In the genomic region with DNA sequence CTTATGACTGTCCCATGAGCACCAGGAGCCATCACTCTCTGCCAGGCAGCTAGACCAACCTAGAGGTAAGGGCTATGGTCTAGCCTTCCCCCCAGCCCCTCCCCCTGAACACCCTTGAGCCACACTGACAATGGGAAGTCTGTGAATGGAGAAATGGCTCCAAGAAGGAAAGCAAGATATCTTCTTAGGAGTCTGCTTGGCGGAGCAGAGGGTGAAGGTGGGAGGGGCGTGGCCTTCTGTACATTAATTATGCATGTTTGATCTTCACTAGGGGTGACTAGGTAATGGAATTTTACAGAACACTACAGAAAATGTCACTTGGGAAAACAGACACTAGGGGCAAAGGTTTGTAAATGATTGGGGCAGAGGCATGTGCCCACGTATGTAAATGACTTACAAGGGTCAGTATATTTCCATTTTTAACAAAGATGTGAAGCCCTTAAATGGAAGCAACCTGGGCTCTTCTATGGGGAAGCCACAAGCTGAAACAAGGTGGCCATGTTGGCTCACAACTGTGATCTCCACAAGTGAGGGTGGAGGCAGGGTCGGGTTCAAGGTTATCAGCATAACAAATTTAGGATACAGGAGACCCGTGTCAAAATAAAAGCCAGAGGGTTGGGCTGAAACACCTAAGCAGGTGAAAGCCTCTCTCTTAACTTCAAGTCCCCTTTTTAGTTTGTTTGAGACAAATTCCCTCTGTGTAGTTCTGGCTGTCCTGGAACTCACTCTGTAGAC, we compare ENCODE assay signal across 32 mouse cellular contexts. TPM values are rescaled to one million over a fixed set of nuclear protein-coding genes. Genes with fewer than 3 reads are reported as not detected.
DNase-seq lines count a peak whose midpoint lies in the region; ATAC-seq lines count a peak whose summit lies in the region.
"Had no signal": no experiment of that assay in that cellular context is flagged by ENCODE, and none has a peak within 500 bp of the region (broad histone marks: within the 10 kb centered on the region; RNA-seq: fewer than 3 reads in every experiment).

No protein-coding gene starts in this region.

- 71% methylated on average over 5 of the region's 5 CpGs for WGBS in midbrain, embryonic 10.5 days
- WGBS in midbrain, embryonic 16.5 days: 67% methylated on average over 5 of the region's 5 CpGs
- 65% methylated on average over 5 of the region's 5 CpGs for WGBS in intestine, embryonic 16.5 days

- H3K27me3 ChIP-seq in midbrain, embryonic 10.5 days (ENCODE audit: low read depth, poor library complexity, severe bottlenecking): peaks cover 19% of the 10 kb centered on the region
- no peaks in the 10 kb centered on the region for H3K27me3 ChIP-seq in midbrain, embryonic 16.5 days (ENCODE audit: control insufficient read depth, insufficient read depth, low read depth, low read length)
- no peaks in the 10 kb centered on the region; the same call in 1 of the 2 replicates for H3K27me3 ChIP-seq in intestine, embryonic 16.5 days (replicated peaks; ENCODE audit: control insufficient read depth, insufficient read depth, low read length)
- H3K27me3 ChIP-seq: embryonic facial prominence, embryonic 13.5 days; forebrain, embryonic 15.5 days had no signal

- no peak overlapping the region for H3K4me2 ChIP-seq in midbrain, embryonic 16.5 days (ENCODE audit: low read length)
- no peak overlapping the region for H3K4me2 ChIP-seq in intestine, embryonic 16.5 days (ENCODE audit: low read depth, low read length)
- H3K4me2 ChIP-seq: embryonic facial prominence, embryonic 13.5 days; forebrain, embryonic 12.5 days; forebrain, embryonic 15.5 days; heart, embryonic 13.5 days; hindbrain, embryonic 14.5 days had no signal

- intact Hi-C loops in left cerebral cortex, postnatal 10 days (cut with DNase I): no loop called here

- no peak overlapping the region for H3K4me3 ChIP-seq in midbrain, embryonic 10.5 days
- H3K4me3 ChIP-seq in midbrain, embryonic 16.5 days (ENCODE audit: low read depth, low read length): no peak overlapping the region
- no peak overlapping the region for H3K4me3 ChIP-seq in intestine, embryonic 16.5 days (ENCODE audit: low read length)
- H3K4me3 ChIP-seq: embryonic facial prominence, embryonic 10.5 days; embryonic facial prominence, embryonic 13.5 days; erythroblast, embryonic 14.5 days; forebrain, embryonic 12.5 days; forebrain, embryonic 15.5 days; heart, adult 2 months; heart, embryonic 10.5 days; heart, embryonic 13.5 days had no signal

- H3K9me3 ChIP-seq in midbrain, embryonic 10.5 days (replicated peaks): no peaks in the 10 kb centered on the region
- no peaks in the 10 kb centered on the region for H3K9me3 ChIP-seq in midbrain, embryonic 16.5 days (replicated peaks; ENCODE audit: control insufficient read depth, low read length, poor library complexity, severe bottlenecking)
- H3K9me3 ChIP-seq in intestine, embryonic 16.5 days (ENCODE audit: control insufficient read depth, low read length): no peaks in the 10 kb centered on the region
- H3K9me3 ChIP-seq: embryonic facial prominence, embryonic 10.5 days; embryonic facial prominence, embryonic 13.5 days; forebrain, embryonic 12.5 days; forebrain, embryonic 15.5 days; heart, embryonic 10.5 days; heart, embryonic 13.5 days had no signal

- H3K27ac ChIP-seq in midbrain, embryonic 10.5 days (replicated peaks): peak overlapping the region; percentile 63; the same call in 1 of the 2 replicates
- no peak overlapping the region for H3K27ac ChIP-seq in midbrain, embryonic 16.5 days (ENCODE audit: low read length)
- no peak overlapping the region for H3K27ac ChIP-seq in intestine, embryonic 16.5 days (ENCODE audit: low read length)
- H3K27ac ChIP-seq: embryonic facial prominence, embryonic 13.5 days; forebrain, embryonic 15.5 days; heart, adult 2 months; heart, embryonic 10.5 days; heart, embryonic 13.5 days; hindbrain, embryonic 14.5 days; hindbrain, postnatal 0 days had no signal

- no peak overlapping the region for H3K9ac ChIP-seq in midbrain, embryonic 16.5 days (ENCODE audit: low read depth, low read length)
- no peak overlapping the region for H3K9ac ChIP-seq in intestine, embryonic 16.5 days (ENCODE audit: low read depth, low read length)
- H3K9ac ChIP-seq: forebrain, embryonic 12.5 days; forebrain, embryonic 15.5 days; heart, embryonic 13.5 days; hindbrain, embryonic 14.5 days had no signal

- no peak for ATAC-seq in midbrain, embryonic 16.5 days
- no peak for ATAC-seq in intestine, embryonic 16.5 days
- ATAC-seq: CD4-positive, CD25-positive, alpha-beta regulatory T cell, adult 4 months; forebrain, embryonic 15.5 days; hindbrain, postnatal 0 days; inflammation-experienced regulatory T-cells, adult 6 months had no signal

- peaks cover 27% of the 10 kb centered on the region for H3K4me1 ChIP-seq in midbrain, embryonic 10.5 days
- H3K4me1 ChIP-seq in midbrain, embryonic 16.5 days (ENCODE audit: control insufficient read depth, insufficient read depth, low read length): peaks cover 2% of the 10 kb centered on the region; the same call in 1 of the 2 replicates
- H3K4me1 ChIP-seq in intestine, embryonic 16.5 days (ENCODE audit: control insufficient read depth, insufficient read depth, low read length): no peaks in the 10 kb centered on the region
- H3K4me1 ChIP-seq: heart, embryonic 13.5 days had no signal

- no peaks in the 10 kb centered on the region for H3K36me3 ChIP-seq in midbrain, embryonic 10.5 days
- no peaks in the 10 kb centered on the region for H3K36me3 ChIP-seq in midbrain, embryonic 16.5 days (ENCODE audit: control insufficient read depth, insufficient read depth, low read length)
- H3K36me3 ChIP-seq in intestine, embryonic 16.5 days (ENCODE audit: control insufficient read depth, insufficient read depth, low read length): no peaks in the 10 kb centered on the region
- H3K36me3 ChIP-seq: embryonic facial prominence, embryonic 10.5 days; embryonic facial prominence, embryonic 13.5 days; forebrain, embryonic 12.5 days; forebrain, embryonic 15.5 days; heart, embryonic 10.5 days; heart, embryonic 13.5 days had no signal

- no peak for DNase-seq in midbrain, embryonic 10.5 days (ENCODE audit: low spot score)
- DNase-seq in ES-CJ7 (ENCODE audit: low read depth, low spot score) (peak; percentile 76), ZHBTc4 (ENCODE audit: low read depth, low spot score) (peak; percentile 75)
- no peak for DNase-seq in left cerebral cortex, postnatal 10 days (ENCODE audit: extremely low spot score in 1 of 2, low spot score in 2 of 2)
- DNase-seq: adrenal gland, adult 2 months; adrenal gland, postnatal 14 days; cerebellum, adult 11 months; cerebellum, adult 2 months; cerebellum, adult 9-11 months; cerebellum, postnatal 36 days; embryo, embryonic 11 days; gastrocnemius, postnatal 10 days; gastrocnemius, postnatal 36 days; heart, adult 2 months; heart, postnatal 14 days; heart, postnatal 4 days had no signal

RNA-seq across cellular contexts. Expression of a gene that starts 11.4 kb away (rescaled TPM):
- 9.5 and 10.8 TPM in 2 replicates for polyA plus RNA-seq in midbrain, embryonic 10.5 days (2016; fragmentation: Nextera tagmentation; extraction: Ambion mirVana)
- polyA plus RNA-seq in midbrain, embryonic 16.5 days (2015; fragmentation: Nextera tagmentation; extraction: Ambion mirVana): 5.4 and 5.8 TPM in 2 replicates
- total RNA-seq in left cerebral cortex, postnatal 10 days (2021): 1 to 10 TPM; 2.2 to 2.4 TPM
- polyA plus RNA-seq in intestine, embryonic 16.5 days (2015; fragmentation: Nextera tagmentation; extraction: Ambion mirVana): 1.0 and 1.1 TPM in 2 replicates
- total RNA-seq: granulocyte monocyte progenitor cell, adult 5-6 weeks had no signal
- polyA plus RNA-seq: CD4-positive, CD25-positive, alpha-beta regulatory T cell, adult 4 months; erythroblast, embryonic 14.5 days; inflammation-experienced regulatory T-cells, adult 6 months had no signal

RNA-seq across cellular contexts. Expression of a gene that starts 46.4 kb away (rescaled TPM):
- polyA plus RNA-seq in midbrain, embryonic 10.5 days (2016; fragmentation: Nextera tagmentation; extraction: Ambion mirVana): 32.4 and 38.0 TPM in 2 replicates
- polyA plus RNA-seq in midbrain, embryonic 16.5 days (2015; fragmentation: Nextera tagmentation; extraction: Ambion mirVana): 40.4 and 42.1 TPM in 2 replicates
- 10 to 100 TPM; 87.3 to 95.6 TPM for total RNA-seq in left cerebral cortex, postnatal 10 days (2021)
- 22.1 and 23.7 TPM in 2 replicates for polyA plus RNA-seq in intestine, embryonic 16.5 days (2015; fragmentation: Nextera tagmentation; extraction: Ambion mirVana)

RNA-seq across cellular contexts. Expression of a gene that starts 50.1 kb away (rescaled TPM):
- 0.86 and 1.2 TPM in 2 replicates for polyA plus RNA-seq in midbrain, embryonic 10.5 days (2016; fragmentation: Nextera tagmentation; extraction: Ambion mirVana)
- polyA plus RNA-seq in midbrain, embryonic 16.5 days (2015; fragmentation: Nextera tagmentation; extraction: Ambion mirVana): 2.0 TPM in 2 replicates
- total RNA-seq in left cerebral cortex, postnatal 10 days (2021): 1 to 10 TPM; 1.6 to 2.4 TPM
- 1.6 TPM in 2 replicates for polyA plus RNA-seq in intestine, embryonic 16.5 days (2015; fragmentation: Nextera tagmentation; extraction: Ambion mirVana)
- total RNA-seq: adrenal gland, postnatal 14 days; gastrocnemius, adult 18-20 months; gastrocnemius, postnatal 10 days; gastrocnemius, postnatal 36 days; heart, adult 2 months; heart, postnatal 14 days had no signal
- polyA plus RNA-seq: adrenal gland, adult 2 months; C2C12; erythroblast, embryonic 14.5 days had no signal

Comparison
In these comparisons a context has a peak if more than half of its experiments do, and no peak if none do; other contexts are left out.
1. DNase-seq: peak in ES-CJ7 (single experiment) and ZHBTc4 (single experiment); none in midbrain, embryonic 10.5 days (single experiment) and left cerebral cortex, postnatal 10 days (0 of 2).